ENCODE assay signal across 1 mouse cellular context in genomic region chr7:19577141-19577852, GRCm38 (mm10).
TF ChIP-seq lines count a peak whose summit lies in the region.

Gene Zfp296 (plus strand): TSS chr7:19577287.
Gene Gemin7 (minus strand): TSS chr7:19577595.

TF ChIP-seq in MEL, 35 proteins besides CTCF, POLR2A, EP300 and RAD21 (continued from another document):
- peak; percentile 48 for TF ChIP-seq BHLHE40 (IDR thresholded peaks at IDR 0.05; ENCODE audit: borderline replicate concordance, low read depth, low read length)
- peak; percentile 27; the same call in 1 of the 2 replicates for TF ChIP-seq NELFE (IDR thresholded peaks at IDR 0.05; ENCODE audit: low read depth, low read length)
- no peak for TF ChIP-seq HCFC1 (IDR thresholded peaks at IDR 0.05; ENCODE audit: low read depth, low read length)
- TF ChIP-seq POLR2AphosphoS2 (IDR thresholded peaks at IDR 0.05; ENCODE audit: low read length), result no peak
- TF ChIP-seq RCOR1 (IDR thresholded peaks at IDR 0.05; ENCODE audit: low read depth, low read length), result no peak
- TF ChIP-seq ZKSCAN1 (IDR thresholded peaks at IDR 0.05; ENCODE audit: low read depth, low read length), result no peak
- TF ChIP-seq TBP (IDR thresholded peaks at IDR 0.05; ENCODE audit: low read depth, low read length), result no peak
- peak; percentile 92 for TF ChIP-seq MAX (IDR thresholded peaks at IDR 0.05; ENCODE audit: low read length)
- no peak for TF ChIP-seq POLR2AphosphoS5 (IDR thresholded peaks at IDR 0.05; ENCODE audit: borderline replicate concordance, low read depth, low read length)
- TF ChIP-seq CHD1 (IDR thresholded peaks at IDR 0.05; ENCODE audit: low read depth, low read length), result no peak
- no peak for TF ChIP-seq JUND (IDR thresholded peaks at IDR 0.05; ENCODE audit: low read depth, low read length)
- TF ChIP-seq GABPA (IDR thresholded peaks at IDR 0.05; ENCODE audit: low read depth, low read length), result no peak
- TF ChIP-seq SIN3A (IDR thresholded peaks at IDR 0.05; ENCODE audit: low read length), result no peak
- no peak for TF ChIP-seq ETS1 (IDR thresholded peaks at IDR 0.05; ENCODE audit: low read depth, low read length)
- no peak for TF ChIP-seq SMC3 (IDR thresholded peaks at IDR 0.05; ENCODE audit: low read depth, low read length)
- no peak for TF ChIP-seq ZMIZ1 (IDR thresholded peaks at IDR 0.05; ENCODE audit: low read depth, low read length)
- no peak for TF ChIP-seq KAT2A (conservative IDR thresholded peaks at IDR 0.05; ENCODE audit: low read depth, low read length)
- TF ChIP-seq MXI1 (IDR thresholded peaks at IDR 0.05; ENCODE audit: low read depth, low read length), result peak; percentile 82
- TF ChIP-seq ELF1 (IDR thresholded peaks at IDR 0.05; ENCODE audit: low read depth, low read length), result no peak
- no peak for TF ChIP-seq NRF1 (IDR thresholded peaks at IDR 0.05; ENCODE audit: insufficient read depth, low read depth, low read length, poor library complexity, severe bottlenecking)
- TF ChIP-seq MYC (IDR thresholded peaks at IDR 0.05; ENCODE audit: low read depth, low read length), result peak; percentile 73
- TF ChIP-seq MAZ (IDR thresholded peaks at IDR 0.05; ENCODE audit: low read depth, low read length), result no peak
- TF ChIP-seq ZC3H11A (IDR thresholded peaks at IDR 0.05; ENCODE audit: low read depth, low read length), result no peak
- no peak for TF ChIP-seq ZNF384 (IDR thresholded peaks at IDR 0.05; ENCODE audit: low read depth, low read length)
